In genomic region chr19:21552801-21553200, GRCm38 (mm10) we compare ENCODE assay signal across 19 mouse cellular contexts.
DNase-seq lines count a peak whose midpoint lies in the region; ATAC-seq and TF ChIP-seq lines count a peak whose summit lies in the region.
"Had no signal": no experiment of that assay in that cellular context is flagged by ENCODE, and none has a peak within 500 bp of the region (broad histone marks: within the 10 kb centered on the region; RNA-seq: fewer than 3 reads in every experiment).

No protein-coding gene starts in this region.

- peak; percentile 53 for DNase-seq in MEL (ENCODE audit: low read depth, low spot score)
- DNase-seq in MEL-GATA-1-ER (ENCODE audit: extremely low read depth, low read depth) = peak; percentile 26
- no peak for DNase-seq in kidney, adult 8-10 months
- no peak for DNase-seq in midbrain, embryonic 14.5 days
- DNase-seq: adrenal gland, adult 2 months; adrenal gland, postnatal 10 days; adrenal gland, postnatal 25 days; cerebellum, adult 11 months; cerebellum, adult 18-20 months; cerebellum, adult 8-10 months; cerebellum, adult 9-11 months; cerebellum, postnatal 14 days; cerebellum, postnatal 36 days; forebrain, postnatal 0 days had no signal

- TF ChIP-seq POLR2A in MEL (IDR thresholded peaks at IDR 0.05; ENCODE audit: control insufficient read depth in 1 of 2, insufficient read depth in 1 of 2, low read depth in 1 of 2, low read length in 2 of 2, poor library complexity in 1 of 2) (no peak), myocyte (IDR thresholded peaks at IDR 0.05; ENCODE audit: insufficient read length, low read depth) (no peak)

- no peaks in the 10 kb centered on the region for H3K36me3 ChIP-seq in MEL (ENCODE audit: control insufficient read depth in 1 of 2, insufficient read depth in 2 of 2, low read length in 2 of 2)
- no peaks in the 10 kb centered on the region for H3K36me3 ChIP-seq in myocyte (ENCODE audit: control insufficient read depth, insufficient read depth)
- no peaks in the 10 kb centered on the region for H3K36me3 ChIP-seq in midbrain, embryonic 14.5 days (ENCODE audit: control insufficient read depth, insufficient read depth, low read length)
- H3K36me3 ChIP-seq: embryonic facial prominence, embryonic 10.5 days; embryonic facial prominence, embryonic 12.5 days; forebrain, embryonic 15.5 days had no signal

- H3K27me3 ChIP-seq in MEL (ENCODE audit: control insufficient read depth in 1 of 2, insufficient read depth in 2 of 2, low read length in 2 of 2) (no peaks in the 10 kb centered on the region), myocyte (ENCODE audit: control insufficient read depth, insufficient read depth, insufficient read length) (no peaks in the 10 kb centered on the region)
- H3K27me3 ChIP-seq in midbrain, embryonic 14.5 days (ENCODE audit: control insufficient read depth, insufficient read depth, low read length) = no peaks in the 10 kb centered on the region
- H3K27me3 ChIP-seq: embryonic facial prominence, embryonic 12.5 days; forebrain, embryonic 13.5 days; forebrain, embryonic 15.5 days had no signal

- TF ChIP-seq RAD21 in MEL (IDR thresholded peaks at IDR 0.05; ENCODE audit: low read depth, low read length) = no peak

- WGBS in midbrain, embryonic 14.5 days = 75% methylated on average over 9 of the region's 9 CpGs

- H3K4me2 ChIP-seq in myocyte (ENCODE audit: low read depth) = no peak overlapping the region
- no peak overlapping the region for H3K4me2 ChIP-seq in midbrain, embryonic 14.5 days (ENCODE audit: low read length)
- H3K4me2 ChIP-seq: embryonic facial prominence, embryonic 12.5 days; forebrain, embryonic 13.5 days; forebrain, embryonic 15.5 days had no signal

- no peak for TF ChIP-seq CTCF in MEL (IDR thresholded peaks at IDR 0.05 in 2 of 3, conservative IDR thresholded peaks at IDR 0.05 in 1 of 3; ENCODE audit: control insufficient read depth in 1 of 3, insufficient read depth in 1 of 3, low read depth in 2 of 3, low read length in 3 of 3, poor library complexity in 1 of 3, severe bottlenecking in 1 of 3)

- H3K4me3 ChIP-seq in MEL (ENCODE audit: control insufficient read depth in 1 of 2, insufficient read depth in 1 of 2, low read depth in 2 of 2, low read length in 2 of 2) = peak overlapping the region; percentile 5 to 24; a peak in 3 of 4 replicates
- H3K4me3 ChIP-seq in myocyte = no peak overlapping the region
- no peak overlapping the region for H3K4me3 ChIP-seq in midbrain, embryonic 14.5 days (replicated peaks; ENCODE audit: low read depth, low read length)
- H3K4me3 ChIP-seq: embryonic facial prominence, embryonic 10.5 days; embryonic facial prominence, embryonic 12.5 days; forebrain, embryonic 13.5 days; forebrain, embryonic 15.5 days had no signal

- H3K79me2 ChIP-seq in MEL (ENCODE audit: control insufficient read depth, insufficient read depth, low read length, poor library complexity) = no peaks in the 10 kb centered on the region
- no peaks in the 10 kb centered on the region for H3K79me2 ChIP-seq in myocyte (ENCODE audit: control insufficient read depth, insufficient read depth)

- peak overlapping the region; percentile 23; the same call in 1 of the 2 replicates for H3K9ac ChIP-seq in MEL (ENCODE audit: control insufficient read depth, low read depth, low read length, poor library complexity, severe bottlenecking)
- H3K9ac ChIP-seq in midbrain, embryonic 14.5 days (replicated peaks; ENCODE audit: low read length) = no peak overlapping the region
- H3K9ac ChIP-seq: embryonic facial prominence, embryonic 12.5 days; forebrain, embryonic 13.5 days; forebrain, embryonic 15.5 days; forebrain, postnatal 0 days had no signal

- ATAC-seq in midbrain, embryonic 14.5 days (ENCODE audit: low FRiP score, low TSS enrichment) = no peak
- ATAC-seq: forebrain, embryonic 13.5 days; forebrain, embryonic 15.5 days; forebrain, postnatal 0 days had no signal

- no peaks in the 10 kb centered on the region for H3K9me3 ChIP-seq in MEL (replicated peaks; ENCODE audit: insufficient read depth, low read length)
- no peaks in the 10 kb centered on the region for H3K9me3 ChIP-seq in midbrain, embryonic 14.5 days (ENCODE audit: control insufficient read depth, low read length)
- H3K9me3 ChIP-seq: embryonic facial prominence, embryonic 10.5 days; embryonic facial prominence, embryonic 12.5 days; forebrain, embryonic 13.5 days; forebrain, embryonic 15.5 days had no signal

- 0 out of 2 replicates have a peak overlapping the region, but pooled peaks have one; percentile 22 for H3K27ac ChIP-seq in MEL (ENCODE audit: control insufficient read depth, low read depth, low read length)
- no peak overlapping the region for H3K27ac ChIP-seq in midbrain, embryonic 14.5 days (replicated peaks; ENCODE audit: low read depth, low read length)
- H3K27ac ChIP-seq: embryonic facial prominence, embryonic 10.5 days; embryonic facial prominence, embryonic 12.5 days; forebrain, embryonic 13.5 days; forebrain, embryonic 15.5 days had no signal

- H3ac ChIP-seq in myocyte (ENCODE audit: control insufficient read depth, insufficient read length) = no peak overlapping the region

- TF ChIP-seq EP300 in MEL (IDR thresholded peaks at IDR 0.05; ENCODE audit: low read depth in 1 of 2, low read length in 2 of 2) = no peak

- H3K4me1 ChIP-seq in MEL (ENCODE audit: control insufficient read depth in 1 of 2, insufficient read depth in 2 of 2, low read length in 2 of 2) = no peaks in the 10 kb centered on the region; a peak in 1 of 4 replicates
- H3K4me1 ChIP-seq in midbrain, embryonic 14.5 days (ENCODE audit: control insufficient read depth, insufficient read depth, low read length) = no peaks in the 10 kb centered on the region
- H3K4me1 ChIP-seq: embryonic facial prominence, embryonic 10.5 days; embryonic facial prominence, embryonic 12.5 days; forebrain, embryonic 13.5 days; forebrain, embryonic 15.5 days had no signal

TF ChIP-seq in MEL, 35 proteins besides CTCF, POLR2A, EP300 and RAD21:
- TF ChIP-seq ETS1 (IDR thresholded peaks at IDR 0.05; ENCODE audit: low read depth, low read length) = peak; percentile 72
- TF ChIP-seq TBP (IDR thresholded peaks at IDR 0.05; ENCODE audit: low read depth, low read length) = 0 out of 2 replicates have a peak, but pooled peaks have one; percentile 29
- TF ChIP-seq MAX (IDR thresholded peaks at IDR 0.05; ENCODE audit: low read length) = no peak
TF ChIP-seq in MEL: peak in this region for 2.

TF ChIP-seq in myocyte, 11 proteins besides CTCF, POLR2A, EP300 and RAD21:
- TF ChIP-seq TCF12 (IDR thresholded peaks at IDR 0.05; ENCODE audit: insufficient read depth, poor library complexity, severe bottlenecking) (no peak), REST (IDR thresholded peaks at IDR 0.05; ENCODE audit: insufficient read depth, insufficient read length) (no peak), TCF3 (IDR thresholded peaks at IDR 0.05; ENCODE audit: insufficient read length, low read depth) (no peak), USF1 (IDR thresholded peaks at IDR 0.05; ENCODE audit: low read depth) (no peak), POLR2AphosphoS2 (IDR thresholded peaks at IDR 0.05; ENCODE audit: insufficient read length, low read depth) (no peak), CEBPB (IDR thresholded peaks at IDR 0.05; ENCODE audit: insufficient read depth, poor library complexity, severe bottlenecking) (no peak), MAX (IDR thresholded peaks at IDR 0.05; ENCODE audit: low read depth) (no peak), MYOG (IDR thresholded peaks at IDR 0.05; ENCODE audit: control insufficient read depth in 1 of 3, insufficient read depth in 1 of 3, insufficient read length in 2 of 3, low read depth in 2 of 3) (peak in 1 of 3 experiments; percentile 48), E2F4 (IDR thresholded peaks at IDR 0.05; ENCODE audit: insufficient read depth) (no peak), MYOD1 (IDR thresholded peaks at IDR 0.05; ENCODE audit: control insufficient read depth in 1 of 3, insufficient read length in 2 of 3, low read depth in 2 of 3) (peak in 2 of 3 experiments; percentile 52 to 58), SRF (IDR thresholded peaks at IDR 0.05; ENCODE audit: control insufficient read depth, insufficient read length, low read depth) (no peak)

Comparison
In these comparisons a context has a peak if more than half of its experiments do, and no peak if none do; other contexts are left out.
1. DNase-seq: peak in MEL (single experiment) and MEL-GATA-1-ER (single experiment); none in kidney, adult 8-10 months (0 of 2) and midbrain, embryonic 14.5 days (single experiment).
2. H3K4me3 ChIP-seq: peak in MEL (2 of 2); none in myocyte (single experiment) and midbrain, embryonic 14.5 days (single experiment).